Mouse (Mus musculus): ENCODE results near the gene Taok1. TPM values are rescaled to one million over a fixed set of nuclear protein-coding genes. Genes with fewer than 3 reads are reported as not detected.

Taok1 gene
- total RNA-seq (2023) = 10 to 100 TPM; 38.5 to 40.1 TPM

GRCm38 (mm10) chr11:77607538-77608455, at the start of gene Taok1:
Gene Taok1, minus strand, starts transcription at chr11:77607815.

GRCm38 (mm10) chr11:77519043-77519442, 88.6 kb downstream of the Taok1 start, which contains the start of gene Gm10392:
Gene Gm10392, minus strand, starts transcription at chr11:77519198.

DNA sequence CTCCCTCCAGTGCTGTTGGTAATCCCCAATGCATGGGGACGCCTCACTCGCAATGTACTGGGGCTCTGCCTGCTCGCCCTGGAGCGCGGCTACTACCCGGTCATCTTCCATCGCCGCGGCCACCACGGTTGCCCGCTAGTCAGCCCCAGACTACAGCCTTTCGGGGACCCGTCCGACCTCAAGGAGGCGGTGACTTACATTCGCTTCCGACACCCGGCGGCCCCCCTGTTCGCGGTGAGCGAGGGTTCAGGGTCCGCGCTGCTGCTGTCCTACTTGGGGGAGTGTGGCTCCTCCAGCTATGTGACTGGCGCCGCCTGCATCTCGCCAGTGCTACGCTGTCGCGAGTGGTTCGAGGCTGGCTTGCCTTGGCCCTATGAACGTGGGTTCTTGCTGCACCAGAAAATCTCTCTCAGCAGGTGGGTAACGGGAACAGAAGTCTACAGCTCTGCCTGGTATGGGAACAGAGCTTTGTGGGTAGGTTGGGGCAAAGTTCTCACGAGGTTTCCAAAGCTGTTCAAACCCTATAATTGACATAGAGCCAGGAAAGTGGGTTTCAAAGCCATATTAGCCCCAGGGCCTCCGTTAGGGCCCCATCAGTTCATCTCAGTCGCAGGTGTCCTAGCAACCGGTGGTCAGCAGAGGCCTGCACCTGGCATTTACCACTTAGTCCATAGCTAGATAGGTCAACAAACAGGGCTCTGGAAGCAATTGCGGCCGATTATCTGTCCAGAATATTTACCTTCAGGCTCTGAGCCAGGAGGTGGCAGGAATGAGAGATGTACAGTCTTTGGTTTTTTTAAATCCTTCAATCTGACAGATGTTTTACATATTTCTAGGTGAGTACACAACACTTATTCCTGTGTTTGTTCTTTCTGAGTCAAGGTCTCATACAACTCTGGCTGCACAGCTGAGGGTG, 91.7 kb downstream of the Taok1 start, which contains the start of gene Trp53i13:
TSS of gene Trp53i13 (minus strand) at position 344 of the 916 bp plus-strand sequence.

DNA sequence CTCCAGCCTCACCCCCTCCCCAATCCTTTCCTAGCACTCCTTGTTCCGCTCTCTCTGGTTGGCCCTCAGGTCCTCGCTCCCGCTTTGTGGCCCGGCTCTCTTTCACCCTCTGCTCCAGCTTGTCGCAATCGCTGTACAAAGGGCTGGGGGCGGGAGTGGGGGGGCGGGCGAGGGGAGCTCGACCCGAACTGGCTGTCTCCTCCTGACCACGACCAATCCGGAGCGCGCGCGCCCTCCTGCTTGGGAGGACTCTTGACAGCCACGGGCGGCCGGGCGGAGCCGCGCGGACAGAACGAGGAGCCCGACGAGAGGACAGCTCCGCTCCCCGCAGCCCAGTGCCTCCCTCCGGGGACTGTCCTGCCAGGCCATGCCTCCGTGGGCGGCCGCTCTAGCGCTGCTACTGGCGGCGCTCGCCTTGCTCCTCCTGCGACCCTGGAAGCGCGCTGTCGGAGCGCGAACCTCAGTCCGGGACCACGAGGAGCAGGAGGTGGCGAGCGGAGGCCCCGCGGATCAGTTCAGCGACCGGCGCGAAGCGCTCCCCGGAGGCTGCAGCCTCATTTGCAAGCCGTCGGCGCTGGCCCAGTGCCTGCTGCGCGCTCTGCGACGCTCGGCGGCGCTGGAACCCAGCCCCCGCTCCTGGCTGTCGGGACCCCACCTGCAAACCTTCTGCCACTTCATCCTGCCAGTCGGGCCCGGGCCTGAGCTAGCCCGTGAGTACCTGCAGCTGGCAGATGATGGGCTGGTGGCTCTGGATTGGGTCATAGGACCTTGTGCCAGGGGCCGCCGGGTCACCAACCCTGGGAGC, 92.6 kb downstream of the Taok1 start, which contains the start of gene Abhd15:
TSS of gene Abhd15 (plus strand) at position 290 of the 805 bp plus-strand sequence.

DNA sequence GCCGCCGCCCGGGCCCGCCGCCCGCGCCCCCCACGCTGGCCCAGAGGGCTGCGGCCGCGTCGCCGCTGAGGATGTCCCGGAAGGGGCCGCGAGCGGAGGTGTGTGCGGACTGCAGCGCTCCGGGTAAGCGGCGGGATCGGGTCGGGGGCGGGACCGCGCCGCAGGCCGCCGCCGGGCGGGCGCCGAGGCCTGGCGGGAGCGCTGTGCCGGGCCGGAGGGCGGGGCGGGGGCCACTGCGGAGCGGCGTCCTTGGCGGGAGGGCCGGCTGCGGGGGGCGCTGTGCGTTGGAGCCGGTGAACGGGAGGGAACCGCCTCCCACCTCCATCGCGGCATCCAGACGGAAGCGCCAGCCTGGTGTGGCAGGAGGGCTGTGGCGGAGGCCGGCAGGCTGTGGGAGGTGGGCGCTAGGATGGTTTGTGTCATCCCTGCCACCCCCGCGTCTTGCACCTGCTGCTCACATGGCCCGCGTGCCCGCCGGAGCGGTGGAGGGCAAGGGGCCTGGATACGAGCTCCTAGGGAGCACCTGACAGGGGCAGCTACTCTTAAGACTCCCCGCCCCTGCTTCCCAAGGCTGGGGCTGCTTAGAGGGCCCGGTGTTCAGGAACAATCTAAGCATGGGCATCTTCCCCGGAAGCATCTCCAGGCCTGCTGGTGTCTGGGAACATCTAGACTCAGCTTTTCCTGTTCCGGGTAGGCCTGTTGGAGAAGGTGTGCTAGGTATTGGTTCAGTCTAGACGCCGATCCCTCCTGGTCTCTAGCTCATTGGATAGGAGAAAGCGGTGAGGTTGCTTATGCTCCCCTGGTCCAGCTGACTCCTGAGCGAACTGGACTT, 113.9 kb downstream of the Taok1 start, which contains the start of gene Git1:
TSS of gene Git1 (plus strand) at position 51 of the 832 bp plus-strand sequence.

DNA sequence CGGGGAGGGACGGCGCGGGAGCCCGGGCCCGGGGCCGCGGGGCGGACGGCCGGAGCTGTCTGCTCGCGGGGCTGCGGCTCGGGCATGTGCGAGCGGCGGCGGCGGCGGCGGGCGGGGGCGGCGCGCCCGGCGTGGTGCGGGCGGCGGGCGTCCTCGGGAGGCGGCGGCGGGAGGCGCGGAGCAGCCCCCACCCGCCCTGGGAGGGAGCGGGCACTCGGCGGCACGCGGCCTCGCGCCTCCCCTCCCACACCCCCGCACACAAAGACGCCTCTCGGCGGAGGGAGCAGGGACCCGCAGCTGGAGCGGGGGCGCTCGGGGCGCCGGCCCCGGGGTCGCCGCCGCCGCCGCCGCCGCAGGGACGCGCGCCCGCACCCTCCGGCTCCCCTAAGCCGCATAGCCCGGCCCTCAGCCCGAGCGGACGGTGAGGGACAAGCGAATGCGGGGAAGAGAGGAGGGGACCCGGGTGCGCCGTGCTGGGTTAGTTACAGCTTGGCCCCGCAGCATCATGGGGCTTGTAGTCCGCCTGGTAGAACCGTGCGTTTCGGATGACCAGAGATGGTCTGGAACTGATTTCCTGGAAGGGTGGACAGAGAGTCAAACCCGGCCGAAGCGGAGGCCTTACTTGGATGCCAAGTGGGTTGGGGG, 117.9 kb downstream of the Taok1 start, which contains the start of gene Ankrd13b:
TSS of gene Ankrd13b (minus strand) at position 88 of the 645 bp plus-strand sequence.

Other genes starting within 250 kb of the Taok1 start
- gene Coro6, start 145.4 kb downstream of the Taok1 start, total RNA-seq (2023) = under 1 TPM; 0.16 to 0.20 TPM
- 1 to 10 TPM; 2.0 to 2.6 TPM for gene Ankrd13b, start 118.1 kb downstream of the Taok1 start, total RNA-seq (2023)
- gene Git1, start 114.3 kb downstream of the Taok1 start, total RNA-seq (2023) = 10 to 100 TPM; 26.2 to 30.8 TPM
- 10 to 100 TPM; 10.3 to 16.9 TPM for gene Abhd15, start 92.7 kb downstream of the Taok1 start, total RNA-seq (2023)
- 10 to 100 TPM in 1 of 2 experiments, 1 to 10 TPM in 1; 9.1 to 10.1 TPM for gene Trp53i13, start 91.8 kb downstream of the Taok1 start, total RNA-seq (2023)
- gene Gm10392, start 88.6 kb downstream of the Taok1 start, total RNA-seq (2023) = 1 to 10 TPM; 1.4 to 1.5 TPM
- 10 to 100 TPM; 78.3 to 87.0 TPM for gene Nufip2, start 78.3 kb upstream of the Taok1 start, total RNA-seq (2023)
- not detected for gene Cryba1, start 117.5 kb upstream of the Taok1 start, total RNA-seq (2023)
- 10 to 100 TPM; 63.7 to 70.0 TPM for gene Myo18a, start 155.4 kb upstream of the Taok1 start, total RNA-seq (2023)
- under 1 TPM in 1 of 2 experiments, not detected in 1; 0.20 TPM for gene Gm10277, start 179.9 kb upstream of the Taok1 start, total RNA-seq (2023)